35 mouse cellular contexts compared by ENCODE assay signal in the genomic region with DNA sequence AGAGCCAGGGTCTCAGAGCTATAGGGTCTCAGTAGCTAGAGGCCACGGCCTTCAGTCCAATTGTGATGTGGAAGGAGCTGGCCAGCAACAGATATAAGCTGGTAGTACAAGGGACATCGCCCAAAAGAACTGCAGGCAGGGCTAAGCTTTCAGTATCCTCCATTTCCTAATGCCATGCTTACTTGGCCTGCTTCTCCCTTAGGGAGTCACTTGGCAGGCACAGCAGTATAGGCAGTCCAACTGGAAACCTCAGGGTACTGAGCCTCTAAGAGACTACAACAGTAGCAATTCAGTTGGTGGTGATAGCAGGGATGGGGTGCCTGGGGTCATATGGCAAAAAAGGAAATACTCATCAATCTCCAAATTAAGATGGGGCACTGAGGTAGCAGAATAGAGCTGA. TPM values are rescaled to one million over a fixed set of nuclear protein-coding genes. Genes with fewer than 3 reads are reported as not detected.
DNase-seq lines count a peak whose midpoint lies in the region; ATAC-seq and TF ChIP-seq lines count a peak whose summit lies in the region.
"Had no signal": no experiment of that assay in that cellular context is flagged by ENCODE, and none has a peak within 500 bp of the region (broad histone marks: within the 10 kb centered on the region; RNA-seq: fewer than 3 reads in every experiment).

No protein-coding gene starts in this region.

- no peak overlapping the region for H3K4me2 ChIP-seq in heart, embryonic 11.5 days
- H3K4me2 ChIP-seq in kidney, embryonic 15.5 days, result no peak overlapping the region
- no peak overlapping the region for H3K4me2 ChIP-seq in kidney, embryonic 14.5 days (replicated peaks; ENCODE audit: low read depth, low read length)
- no peak overlapping the region for H3K4me2 ChIP-seq in lung, postnatal 0 days (replicated peaks; ENCODE audit: low read depth, low read length)
- H3K4me2 ChIP-seq: forebrain, embryonic 12.5 days; hindbrain, embryonic 15.5 days; limb, embryonic 15.5 days; liver, embryonic 15.5 days; midbrain, embryonic 15.5 days had no signal

- no peaks in the 10 kb centered on the region for H3K27me3 ChIP-seq in heart, adult 2 months (ENCODE audit: control insufficient read depth, insufficient read depth, low read length)
- H3K27me3 ChIP-seq in heart, embryonic 11.5 days (ENCODE audit: control insufficient read depth, insufficient read depth, low read length), result peaks cover 13% of the 10 kb centered on the region
- peaks cover 6% of the 10 kb centered on the region for H3K27me3 ChIP-seq in kidney, embryonic 15.5 days
- H3K27me3 ChIP-seq in kidney, embryonic 14.5 days (ENCODE audit: control insufficient read depth, insufficient read depth, low read length), result no peaks in the 10 kb centered on the region
- no peaks in the 10 kb centered on the region for H3K27me3 ChIP-seq in lung, postnatal 0 days (replicated peaks; ENCODE audit: insufficient read depth, low read length)
- H3K27me3 ChIP-seq: hindbrain, embryonic 15.5 days; midbrain, embryonic 15.5 days had no signal

- WGBS in heart, adult 2 months, result 67% methylated on average over 2 of the region's 2 CpGs
- 60% methylated on average over 2 of the region's 2 CpGs for WGBS in heart, embryonic 11.5 days (ENCODE audit: insufficient replicate concordance)
- 74% methylated on average over 2 of the region's 2 CpGs for WGBS in kidney, embryonic 15.5 days
- WGBS in kidney, embryonic 14.5 days, result 79% methylated on average over 2 of the region's 2 CpGs
- WGBS in lung, postnatal 0 days, result 92% methylated on average over 2 of the region's 2 CpGs

- H3K9me3 ChIP-seq in heart, embryonic 11.5 days (replicated peaks; ENCODE audit: control insufficient read depth, low read length), result no peaks in the 10 kb centered on the region
- no peaks in the 10 kb centered on the region for H3K9me3 ChIP-seq in kidney, embryonic 15.5 days (replicated peaks)
- no peaks in the 10 kb centered on the region for H3K9me3 ChIP-seq in kidney, embryonic 14.5 days (ENCODE audit: control insufficient read depth, low read length)
- H3K9me3 ChIP-seq in lung, postnatal 0 days (ENCODE audit: low read length), result no peaks in the 10 kb centered on the region
- H3K9me3 ChIP-seq: forebrain, embryonic 12.5 days; hindbrain, embryonic 10.5 days; hindbrain, embryonic 15.5 days; limb, embryonic 10.5 days; limb, embryonic 15.5 days; liver, embryonic 15.5 days; midbrain, embryonic 10.5 days; midbrain, embryonic 15.5 days had no signal

- H3K36me3 ChIP-seq in heart, adult 2 months (ENCODE audit: control insufficient read depth, insufficient read depth, low read length), result no peaks in the 10 kb centered on the region
- no peaks in the 10 kb centered on the region for H3K36me3 ChIP-seq in heart, embryonic 11.5 days (ENCODE audit: control insufficient read depth, insufficient read depth, low read length)
- no peaks in the 10 kb centered on the region for H3K36me3 ChIP-seq in kidney, embryonic 15.5 days
- H3K36me3 ChIP-seq in kidney, embryonic 14.5 days (ENCODE audit: control insufficient read depth, insufficient read depth, low read length), result no peaks in the 10 kb centered on the region
- H3K36me3 ChIP-seq in lung, postnatal 0 days (ENCODE audit: insufficient read depth, low read length), result no peaks in the 10 kb centered on the region
- H3K36me3 ChIP-seq: forebrain, embryonic 12.5 days; hindbrain, embryonic 10.5 days; hindbrain, embryonic 15.5 days; limb, embryonic 10.5 days; limb, embryonic 15.5 days; liver, embryonic 15.5 days; midbrain, embryonic 10.5 days; midbrain, embryonic 15.5 days had no signal

- peaks cover 21% of the 10 kb centered on the region for H3K4me1 ChIP-seq in heart, adult 2 months (ENCODE audit: control insufficient read depth, insufficient read depth, low read length)
- peaks cover 2% of the 10 kb centered on the region; the same call in 1 of the 2 replicates for H3K4me1 ChIP-seq in heart, embryonic 11.5 days (ENCODE audit: control insufficient read depth, insufficient read depth, low read length)
- H3K4me1 ChIP-seq in kidney, embryonic 15.5 days, result 0 out of 2 replicates have a peak, but pooled peaks cover 16% of the 10 kb centered on the region
- 0 out of 2 replicates have a peak, but pooled peaks cover 4% of the 10 kb centered on the region for H3K4me1 ChIP-seq in kidney, embryonic 14.5 days (ENCODE audit: control insufficient read depth, insufficient read depth, low read length)
- H3K4me1 ChIP-seq in lung, postnatal 0 days (ENCODE audit: insufficient read depth, low read depth, low read length), result no peaks in the 10 kb centered on the region; the same call in 1 of the 2 replicates
- H3K4me1 ChIP-seq: forebrain, embryonic 12.5 days; hindbrain, embryonic 15.5 days; midbrain, embryonic 15.5 days had no signal

- no peak overlapping the region for H3K9ac ChIP-seq in heart, adult 2 months (ENCODE audit: low read depth, low read length)
- no peak overlapping the region for H3K9ac ChIP-seq in heart, embryonic 11.5 days (ENCODE audit: low read depth, low read length)
- no peak overlapping the region for H3K9ac ChIP-seq in kidney, embryonic 15.5 days
- no peak overlapping the region for H3K9ac ChIP-seq in kidney, embryonic 14.5 days (ENCODE audit: low read depth, low read length)
- no peak overlapping the region for H3K9ac ChIP-seq in lung, postnatal 0 days (replicated peaks; ENCODE audit: low read depth)
- H3K9ac ChIP-seq: forebrain, embryonic 12.5 days; forebrain, postnatal 0 days; hindbrain, embryonic 15.5 days; limb, embryonic 15.5 days; liver, embryonic 15.5 days; midbrain, embryonic 15.5 days had no signal

- TF ChIP-seq EP300 in heart, adult 2 months (IDR thresholded peaks at IDR 0.05; ENCODE audit: insufficient read depth, low read depth, low read length), result no peak
- TF ChIP-seq EP300 in lung, postnatal 0 days (IDR thresholded peaks at IDR 0.05), result no peak

- no peak for TF ChIP-seq POLR2A in heart, adult 2 months (IDR thresholded peaks at IDR 0.05; ENCODE audit: insufficient read depth, low read depth, low read length)

- no peak for TF ChIP-seq CTCF in heart, adult 2 months (IDR thresholded peaks at IDR 0.05)
- TF ChIP-seq CTCF in lung, postnatal 0 days (IDR thresholded peaks at IDR 0.05), result no peak

- no peak for ATAC-seq in heart, embryonic 11.5 days (replicated peaks; ENCODE audit: insufficient number of reproducible peaks, low FRiP score, low TSS enrichment)
- ATAC-seq in kidney, embryonic 15.5 days (replicated peaks; ENCODE audit: low FRiP score), result no peak
- no peak for ATAC-seq in kidney, embryonic 14.5 days (ENCODE audit: low FRiP score, low TSS enrichment)
- no peak for ATAC-seq in lung, postnatal 0 days
- ATAC-seq: CD4-positive, CD25-positive, alpha-beta regulatory T cell, adult 4 months; forebrain, postnatal 0 days; inflammation-experienced regulatory T-cells, adult 6 months; midbrain, embryonic 15.5 days had no signal

- DNase-seq in heart, adult 2 months, result no peak
- no peak for DNase-seq in lung, postnatal 0 days (ENCODE audit: low spot score)
- no peak for DNase-seq in lung, postnatal 25 days (ENCODE audit: low spot score)
- no peak for DNase-seq in kidney, postnatal 36 days
- DNase-seq: adrenal gland, adult 8-10 months; cerebellum, adult 2 months; cerebellum, postnatal 14 days; forebrain, postnatal 0 days; gastrocnemius, postnatal 14 days; kidney, adult 11 months; kidney, postnatal 10 days; layer of hippocampus, adult 9-11 months; lung, postnatal 10 days; right cerebral cortex, postnatal 25 days; thymus, postnatal 14 days had no signal

- H3K27ac ChIP-seq in heart, adult 2 months, result peak overlapping the region; percentile 49; the same call in 1 of the 2 replicates
- H3K27ac ChIP-seq in heart, embryonic 11.5 days (ENCODE audit: low read depth, low read length), result no peak overlapping the region
- peak overlapping the region; percentile 85; the same call in 1 of the 2 replicates for H3K27ac ChIP-seq in kidney, embryonic 15.5 days
- no peak overlapping the region for H3K27ac ChIP-seq in kidney, embryonic 14.5 days (ENCODE audit: low read depth, low read length)
- H3K27ac ChIP-seq in lung, postnatal 0 days (ENCODE audit: low read length), result peak overlapping the region; percentile 47
- H3K27ac ChIP-seq: forebrain, embryonic 12.5 days; hindbrain, embryonic 10.5 days; hindbrain, embryonic 15.5 days; limb, embryonic 10.5 days; liver, embryonic 15.5 days; midbrain, embryonic 10.5 days; midbrain, embryonic 15.5 days had no signal

- H3K4me3 ChIP-seq in heart, adult 2 months, result no peak overlapping the region
- no peak overlapping the region for H3K4me3 ChIP-seq in heart, embryonic 11.5 days (ENCODE audit: low read depth, low read length)
- no peak overlapping the region for H3K4me3 ChIP-seq in kidney, embryonic 15.5 days (replicated peaks)
- H3K4me3 ChIP-seq in kidney, embryonic 14.5 days (ENCODE audit: low read length), result no peak overlapping the region
- no peak overlapping the region for H3K4me3 ChIP-seq in lung, postnatal 0 days (ENCODE audit: low read depth, low read length)
- H3K4me3 ChIP-seq: forebrain, embryonic 12.5 days; hindbrain, embryonic 10.5 days; hindbrain, embryonic 15.5 days; limb, embryonic 10.5 days; limb, embryonic 15.5 days; liver, embryonic 15.5 days; midbrain, embryonic 10.5 days; midbrain, embryonic 15.5 days had no signal

- intact Hi-C loops in heart, adult 2 months (cut with DNase I), result no loop called here

- no peaks in the 10 kb centered on the region for H3K79me2 ChIP-seq in heart, adult 2 months (replicated peaks; ENCODE audit: control insufficient read depth, insufficient read depth, low read length)

RNA-seq across cellular contexts. Expression of gene Bgn, which starts 5.9 kb away (rescaled TPM):
- 100 to 1,000 TPM; 190 to 202 TPM for total RNA-seq in heart, adult 2 months (2021)
- 378 and 439 TPM in 2 replicates for polyA plus RNA-seq in heart, adult 2 months (2012; rRNA removed)
- 59.2 and 68.0 TPM in 2 replicates for polyA plus RNA-seq in heart, embryonic 11.5 days (2014; fragmentation: Nextera tagmentation; extraction: Ambion mirVana)
- polyA plus RNA-seq in kidney, embryonic 15.5 days (2015; fragmentation: Nextera tagmentation; extraction: Ambion mirVana), result 90.8 and 96.4 TPM in 2 replicates
- 62.5 and 84.0 TPM in 2 replicates for polyA plus RNA-seq in kidney, embryonic 14.5 days (2014; fragmentation: Nextera tagmentation; extraction: Ambion mirVana)
- polyA plus RNA-seq in lung, postnatal 0 days (2015; fragmentation: Nextera tagmentation; extraction: Ambion mirVana), result 175 and 176 TPM in 2 replicates
- total RNA-seq: granulocyte monocyte progenitor cell, adult 5-6 weeks; neutrophil, adult 5-6 weeks had no signal
- polyA plus RNA-seq: CD4-positive, CD25-positive, alpha-beta regulatory T cell, adult 4 months had no signal

RNA-seq across cellular contexts. Expression of gene Haus7, which starts 18.7 kb away (rescaled TPM):
- 1 to 10 TPM; 4.3 to 5.5 TPM for total RNA-seq in heart, adult 2 months (2021)
- 6.0 and 8.9 TPM in 2 replicates for polyA plus RNA-seq in heart, adult 2 months (2012; rRNA removed)
- 72.7 and 82.8 TPM in 2 replicates for polyA plus RNA-seq in heart, embryonic 11.5 days (2014; fragmentation: Nextera tagmentation; extraction: Ambion mirVana)
- 66.0 and 71.5 TPM in 2 replicates for polyA plus RNA-seq in kidney, embryonic 15.5 days (2015; fragmentation: Nextera tagmentation; extraction: Ambion mirVana)
- polyA plus RNA-seq in kidney, embryonic 14.5 days (2014; fragmentation: Nextera tagmentation; extraction: Ambion mirVana), result 61.2 and 62.3 TPM in 2 replicates
- 31.8 and 32.3 TPM in 2 replicates for polyA plus RNA-seq in lung, postnatal 0 days (2015; fragmentation: Nextera tagmentation; extraction: Ambion mirVana)

RNA-seq across cellular contexts. Expression of gene Atp2b3, which starts 25.4 kb away (rescaled TPM):
- under 1 TPM in 1 of 2 experiments, not detected in 1; 0.14 TPM for total RNA-seq in heart, adult 2 months (2021)
- polyA plus RNA-seq in heart, adult 2 months (2012; rRNA removed), result 0.09 and 0.12 TPM in 2 replicates
- polyA plus RNA-seq in heart, embryonic 11.5 days (2014; fragmentation: Nextera tagmentation; extraction: Ambion mirVana), result 0.10 and 0.25 TPM in 2 replicates
- 0.31 and 0.36 TPM in 2 replicates for polyA plus RNA-seq in kidney, embryonic 15.5 days (2015; fragmentation: Nextera tagmentation; extraction: Ambion mirVana)
- 0.29 and 0.42 TPM in 2 replicates for polyA plus RNA-seq in kidney, embryonic 14.5 days (2014; fragmentation: Nextera tagmentation; extraction: Ambion mirVana)
- not detected in 2 replicates for polyA plus RNA-seq in lung, postnatal 0 days (2015; fragmentation: Nextera tagmentation; extraction: Ambion mirVana)
- total RNA-seq: granulocyte monocyte progenitor cell, adult 5-6 weeks; megakaryocyte progenitor cell, adult 5-6 weeks; neutrophil, adult 5-6 weeks had no signal
- polyA plus RNA-seq: CD4-positive, CD25-positive, alpha-beta regulatory T cell, adult 4 months; inflammation-experienced regulatory T-cells, adult 6 months had no signal

RNA-seq across cellular contexts. Expression of gene Trex2, which starts 42.4 kb away (rescaled TPM):
- not detected for total RNA-seq in heart, adult 2 months (2021)
- polyA plus RNA-seq in heart, adult 2 months (2012; rRNA removed), result not detected in 2 replicates
- not detected in 2 replicates for polyA plus RNA-seq in heart, embryonic 11.5 days (2014; fragmentation: Nextera tagmentation; extraction: Ambion mirVana)
- 0.26 TPM in 1 of 2 replicates, not detected in the other for polyA plus RNA-seq in kidney, embryonic 15.5 days (2015; fragmentation: Nextera tagmentation; extraction: Ambion mirVana)
- polyA plus RNA-seq in kidney, embryonic 14.5 days (2014; fragmentation: Nextera tagmentation; extraction: Ambion mirVana), result not detected in 2 replicates
- 0.27 TPM in 1 of 2 replicates, not detected in the other for polyA plus RNA-seq in lung, postnatal 0 days (2015; fragmentation: Nextera tagmentation; extraction: Ambion mirVana)
- total RNA-seq: forebrain, postnatal 0 days; gastrocnemius, postnatal 14 days; granulocyte monocyte progenitor cell, adult 5-6 weeks; left cerebral cortex, postnatal 10 days; megakaryocyte progenitor cell, adult 5-6 weeks; neutrophil, adult 5-6 weeks had no signal
- polyA plus RNA-seq: CD4-positive, CD25-positive, alpha-beta regulatory T cell, adult 4 months; cerebellum, adult 2 months; cortical plate, adult 2 months; forebrain, embryonic 12.5 days; forebrain, postnatal 0 days; heart, embryonic 14.5 days; hindbrain, embryonic 15.5 days; inflammation-experienced regulatory T-cells, adult 6 months; limb, embryonic 10.5 days; liver, embryonic 15.5 days; midbrain, embryonic 10.5 days; midbrain, embryonic 15.5 days; neural tube, embryonic 11.5 days had no signal

Comparison
In these comparisons a context has a peak if more than half of its experiments do, and no peak if none do; other contexts are left out.
1. H3K27ac ChIP-seq: peak in heart, adult 2 months (single experiment), kidney, embryonic 15.5 days (single experiment) and lung, postnatal 0 days (single experiment); none in heart, embryonic 11.5 days (single experiment) and kidney, embryonic 14.5 days (single experiment).